Mouse (Mus musculus) myocyte (in vitro differentiated cells): ENCODE results near the gene Asna1. TPM values are rescaled to one million over a fixed set of nuclear protein-coding genes. Genes with fewer than 3 reads are reported as not detected.

Experiments
- H3K27me3 ChIP-seq: one replicate; pipeline ENCODE4 v1.6.1; 2011; ENCODE audit not compliant: control insufficient read depth, insufficient read depth, insufficient read length
- H3K36me3 ChIP-seq: one replicate; pipeline ENCODE4 v1.6.1; 2011; ENCODE audit not compliant: control insufficient read depth, insufficient read depth
- H3K4me2 ChIP-seq: one replicate; pipeline ENCODE4 v1.6.1; 2011; ENCODE audit warnings: low read depth, control low read depth
- H3K4me3 ChIP-seq: one replicate; pipeline ENCODE4 v1.5.1; 2011; ENCODE audit warnings: mild to moderate bottlenecking, control low read depth, moderate library complexity
- H3K79me2 ChIP-seq: one replicate; pipeline ENCODE4 v1.6.1; 2011; ENCODE audit not compliant: control insufficient read depth, insufficient read depth
- H3ac ChIP-seq: one replicate; pipeline ENCODE4 v1.6.1; 2011; ENCODE audit not compliant: control insufficient read depth, insufficient read length
- CEBPB ChIP-seq: IDR thresholded peaks from 2 replicates; pipeline ENCODE4 v1.6.1; 2011; ENCODE audit warnings: mild to moderate bottlenecking, moderate library complexity; ENCODE audit not compliant: poor library complexity, insufficient read depth, severe bottlenecking
- E2F4 ChIP-seq: IDR thresholded peaks from one replicate; pipeline ENCODE4 v1.6.1; 2011; ENCODE audit warnings: mild to moderate bottlenecking, control low read depth, moderate library complexity; ENCODE audit not compliant: insufficient read depth
- MAX ChIP-seq: IDR thresholded peaks from one replicate; pipeline ENCODE4 v1.6.1; 2011; ENCODE audit warnings: low read depth, mild to moderate bottlenecking, control low read depth
- MYOD1 ChIP-seq, 3 experiments: IDR thresholded peaks; one replicate each; pipeline ENCODE4 v1.6.1; 2011; ENCODE audit warnings: control low read depth in 2 of 3, low read depth in 2 of 3, mild to moderate bottlenecking in 2 of 3, moderate library complexity in 1 of 3; ENCODE audit not compliant: insufficient read length in 2 of 3, control insufficient read depth in 1 of 3
- MYOG ChIP-seq, 3 experiments: IDR thresholded peaks; one replicate each; pipeline ENCODE4 v1.6.1; 2011; ENCODE audit warnings: control low read depth in 2 of 3, low read depth in 2 of 3, mild to moderate bottlenecking in 2 of 3; ENCODE audit not compliant: insufficient read length in 2 of 3, control insufficient read depth in 1 of 3, insufficient read depth in 1 of 3
- POLR2A ChIP-seq: IDR thresholded peaks from one replicate; pipeline ENCODE4 v1.6.1; 2011; ENCODE audit warnings: low read depth, mild to moderate bottlenecking, control low read depth, moderate library complexity; ENCODE audit not compliant: insufficient read length
- POLR2AphosphoS2 ChIP-seq: IDR thresholded peaks from one replicate; pipeline ENCODE4 v1.6.1; 2011; ENCODE audit warnings: low read depth, control low read depth; ENCODE audit not compliant: insufficient read length
- REST ChIP-seq: IDR thresholded peaks from one replicate; pipeline ENCODE4 v1.6.1; 2011; ENCODE audit warnings: mild to moderate bottlenecking, control low read depth, moderate library complexity; ENCODE audit not compliant: insufficient read depth, insufficient read length
- SRF ChIP-seq: IDR thresholded peaks from one replicate; pipeline ENCODE4 v1.6.1; 2011; ENCODE audit warnings: low read depth; ENCODE audit not compliant: control insufficient read depth, insufficient read length
- TCF12 ChIP-seq: IDR thresholded peaks from one replicate; pipeline ENCODE4 v1.6.1; 2011; ENCODE audit warnings: mild to moderate bottlenecking, control low read depth; ENCODE audit not compliant: poor library complexity, insufficient read depth, severe bottlenecking
- TCF3 ChIP-seq: IDR thresholded peaks from one replicate; pipeline ENCODE4 v1.6.1; 2011; ENCODE audit warnings: low read depth, control low read depth; ENCODE audit not compliant: insufficient read length
- USF1 ChIP-seq: IDR thresholded peaks from one replicate; pipeline ENCODE4 v1.6.1; 2011; ENCODE audit warnings: low read depth, mild to moderate bottlenecking, control low read depth, moderate library complexity
- polyA plus RNA-seq: library from polyadenylated mRNA; unstranded; fragments of >200 nt; fragmentation: generic; extraction: Trizol; gene quantifications from one replicate; pipeline ENCODE4 v1.2.1, GENCODE M21; 2012; ENCODE audit warnings: missing spikeins

Asna1 gene
- polyA plus RNA-seq, 1 experiment: 204 TPM

DNA sequence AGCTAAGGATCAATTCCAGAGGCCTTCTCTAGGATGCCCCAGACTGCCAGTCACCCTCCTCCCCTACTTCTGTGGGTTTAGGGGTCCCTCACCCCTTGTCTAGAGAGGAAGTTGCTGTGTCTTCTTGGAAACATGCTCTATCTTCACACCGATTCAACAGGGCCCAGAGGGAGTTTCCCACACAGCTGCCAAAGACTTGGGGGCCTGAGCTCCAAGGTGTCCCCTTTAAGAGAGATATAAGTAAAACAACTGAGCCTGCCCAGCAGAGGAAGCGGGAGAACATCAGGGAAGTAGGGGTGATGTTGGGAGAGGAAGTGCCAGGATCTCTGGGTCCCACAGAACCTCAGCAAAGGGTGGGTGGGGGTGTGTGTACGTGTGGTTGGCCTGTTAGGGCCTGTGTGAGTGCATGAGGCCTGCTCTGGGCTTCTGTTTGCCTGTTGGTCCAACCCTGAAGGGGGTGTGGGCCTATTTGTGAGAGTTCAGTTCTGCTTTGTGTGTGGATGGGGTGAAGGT is 42.5 kb downstream of the Asna1 start:
- TF ChIP-seq USF1: no peak
- no peak for TF ChIP-seq CEBPB
- Histone ChIP-seq H3K27me3 (no peaks in the 10 kb centered on the region), H3ac (no peak overlapping the region), H3K4me2 (peak overlapping the region; percentile 62), H3K79me2 (peaks cover 8% of the 10 kb centered on the region), H3K36me3 (no peaks in the 10 kb centered on the region), H3K4me3 (no peak overlapping the region)

DNA sequence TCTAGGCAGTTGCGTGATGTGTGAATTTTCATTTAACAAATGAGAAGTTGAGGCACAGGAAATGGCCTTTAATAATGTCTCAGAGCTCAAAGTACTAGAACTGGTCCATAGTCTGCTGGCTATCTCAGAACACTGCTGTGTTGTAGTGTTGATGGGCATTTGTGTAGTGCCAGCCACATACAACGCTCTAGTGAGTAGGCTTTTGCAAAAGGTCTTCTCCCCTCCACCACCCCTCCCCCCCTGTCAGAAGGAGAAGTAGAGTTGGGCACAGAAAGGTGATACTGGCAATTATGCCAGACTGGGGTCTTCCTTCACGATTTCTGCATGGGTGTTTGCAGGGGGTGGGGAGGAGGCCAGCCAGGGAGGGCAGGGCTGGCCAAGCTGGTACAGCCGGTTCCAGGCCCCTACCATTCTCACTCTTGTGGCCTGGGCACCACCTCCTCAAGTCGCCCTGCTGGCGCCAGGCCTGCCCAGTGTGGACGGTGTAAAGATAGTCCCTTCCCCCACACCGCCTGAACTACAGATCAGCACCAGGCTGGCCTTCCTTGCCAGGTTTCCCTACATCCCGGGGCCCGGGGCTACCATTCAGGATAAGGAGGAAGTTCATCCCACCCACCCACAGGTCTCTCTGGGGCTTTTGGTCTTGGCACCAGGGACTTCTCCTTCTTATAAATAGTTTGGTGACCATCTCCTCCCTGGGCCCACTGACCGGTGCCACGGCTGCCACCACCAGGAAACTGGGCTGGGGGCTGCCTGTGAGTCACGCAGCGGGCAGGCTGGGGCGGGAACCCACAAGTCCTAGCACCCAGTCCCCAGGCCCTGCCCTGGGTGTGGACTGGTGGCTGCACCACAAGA is 43.2 kb downstream of the Asna1 start:
- TF ChIP-seq POLR2AphosphoS2 (peak; percentile 59), POLR2A (peak; percentile 11), E2F4 (no peak), MAX (no peak), TCF3 (no peak), CEBPB (no peak), MYOD1 (IDR thresholded peaks at IDR 0.05; ENCODE audit: control insufficient read depth in 1 of 3, insufficient read length in 2 of 3, low read depth in 2 of 3) (peak in 1 of 3 experiments; percentile 50), TCF12 (no peak), MYOG (IDR thresholded peaks at IDR 0.05; ENCODE audit: control insufficient read depth in 1 of 3, insufficient read depth in 1 of 3, insufficient read length in 2 of 3, low read depth in 2 of 3) (peak in 1 of 3 experiments; percentile 59)
- H3K36me3 ChIP-seq: no peaks in the 10 kb centered on the region

DNA sequence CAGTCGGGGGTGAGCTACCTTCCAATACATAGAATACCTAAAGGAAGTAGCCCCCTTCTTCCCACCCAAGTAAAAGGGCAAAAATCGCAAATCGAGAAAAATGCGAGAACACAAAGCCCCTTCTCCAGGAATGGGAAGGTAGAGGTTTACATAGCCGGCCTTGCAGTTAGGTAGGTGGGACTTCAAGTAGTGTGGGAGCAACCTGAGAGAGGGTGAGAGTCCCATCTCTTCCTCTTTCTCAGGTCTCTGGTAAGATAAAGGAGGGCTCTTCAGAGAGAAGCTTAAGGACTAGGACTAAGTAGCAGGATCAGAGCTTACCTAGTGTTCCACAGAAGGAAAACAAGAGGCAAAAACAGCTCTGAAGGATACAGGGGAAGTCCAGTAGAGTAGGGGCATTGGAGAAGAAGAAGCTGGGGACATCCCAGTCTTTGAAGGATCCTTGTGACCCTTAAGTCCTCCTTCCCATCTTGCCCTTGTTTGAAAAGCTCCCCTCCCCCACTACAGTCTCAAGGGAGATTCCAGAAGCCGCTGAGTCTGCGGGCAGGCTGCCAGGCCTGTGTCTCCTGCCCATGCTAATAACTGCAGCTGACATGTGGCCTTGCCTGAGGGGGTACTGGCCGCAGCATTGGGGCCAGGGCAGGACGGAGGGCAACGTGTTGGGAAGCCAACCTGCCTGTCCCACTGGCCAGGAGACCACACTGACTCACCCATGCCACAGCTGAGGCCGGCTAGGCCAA is 44.3 kb downstream of the Asna1 start:
- Histone ChIP-seq H3K36me3 (no peaks in the 10 kb centered on the region), H3K79me2 (peaks cover 18% of the 10 kb centered on the region), H3ac (peak overlapping the region; percentile 9), H3K4me2 (peak overlapping the region; percentile 95), H3K27me3 (no peaks in the 10 kb centered on the region), H3K4me3 (peak overlapping the region; percentile 92)
- TF ChIP-seq CEBPB: no peak
- TF ChIP-seq POLR2A: peak; percentile 79
- no peak for TF ChIP-seq MAX
- peak; percentile 83 for TF ChIP-seq POLR2AphosphoS2
- TF ChIP-seq E2F4: no peak
- TF ChIP-seq USF1: peak; percentile 14
- peak; percentile 79 for TF ChIP-seq TCF3
- peak; percentile 35 to 99 (median 98) for TF ChIP-seq MYOG (IDR thresholded peaks at IDR 0.05; ENCODE audit: control insufficient read depth in 1 of 3, insufficient read depth in 1 of 3, insufficient read length in 2 of 3, low read depth in 2 of 3)
- TF ChIP-seq REST: no peak
- peak in 2 of 3 experiments; percentile 90 to 98 for TF ChIP-seq MYOD1 (IDR thresholded peaks at IDR 0.05; ENCODE audit: control insufficient read depth in 1 of 3, insufficient read length in 2 of 3, low read depth in 2 of 3)
- TF ChIP-seq SRF: no peak
- peak; percentile 45 for TF ChIP-seq TCF12

More for the DNA sequence above, 43.2 kb downstream of the Asna1 start:
- Histone ChIP-seq H3K4me2 (peak overlapping the region; percentile 62), H3ac (no peak overlapping the region), H3K27me3 (no peaks in the 10 kb centered on the region), H3K4me3 (no peak overlapping the region), H3K79me2 (peaks cover 15% of the 10 kb centered on the region)

DNA sequence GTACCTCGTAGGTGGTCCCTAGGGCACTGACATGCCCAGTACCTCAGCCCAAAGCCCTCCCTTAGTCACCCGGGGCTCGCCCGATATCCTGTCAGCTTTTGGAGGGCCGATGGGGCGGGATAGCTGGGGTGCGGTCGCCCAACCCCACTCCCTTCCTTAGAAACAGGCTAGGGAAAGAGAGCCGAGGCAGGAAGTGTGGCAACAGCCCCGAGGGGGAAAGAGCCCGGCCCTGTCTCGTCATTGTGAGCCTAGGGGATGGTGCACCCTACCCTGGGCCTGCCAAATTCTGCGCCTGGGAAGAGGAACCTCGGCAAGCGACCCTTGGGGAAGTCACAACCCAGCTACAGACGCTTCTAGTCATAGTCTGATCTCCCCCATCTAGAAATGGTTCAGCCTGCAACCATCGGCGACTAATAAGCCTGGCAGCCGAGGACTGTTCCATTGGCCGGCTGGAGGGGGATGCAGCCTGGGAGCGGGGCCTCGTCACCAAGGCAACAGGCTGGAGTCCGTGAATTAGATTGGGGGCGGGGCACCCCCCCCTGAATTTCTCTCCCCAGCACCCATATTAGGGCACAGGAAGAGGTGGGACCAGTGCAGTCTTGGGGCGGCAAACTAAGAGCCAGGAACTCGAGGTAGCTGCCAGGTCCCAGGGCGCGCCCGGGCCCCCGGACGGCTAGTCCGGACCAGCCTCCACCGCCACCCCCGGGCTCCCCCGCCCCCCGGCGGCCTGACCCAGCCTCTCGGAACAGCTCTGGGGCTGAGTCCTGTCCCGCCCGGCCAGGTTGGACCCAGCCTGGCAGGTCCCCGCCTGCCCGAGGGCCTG is 45.3 kb downstream of the Asna1 start:
- Histone ChIP-seq H3ac (peak overlapping the region; percentile 9), H3K27me3 (no peaks in the 10 kb centered on the region), H3K79me2 (peaks cover 18% of the 10 kb centered on the region), H3K4me3 (peak overlapping the region; percentile 92), H3K4me2 (peak overlapping the region; percentile 95), H3K36me3 (no peaks in the 10 kb centered on the region)
- TF ChIP-seq POLR2A (peak; percentile 71), CEBPB (peak; percentile 59; the same call in 1 of the 2 replicates), TCF12 (no peak), REST (no peak), MYOD1 (IDR thresholded peaks at IDR 0.05; ENCODE audit: control insufficient read depth in 1 of 3, insufficient read length in 2 of 3, low read depth in 2 of 3) (no peak), TCF3 (no peak), MYOG (IDR thresholded peaks at IDR 0.05; ENCODE audit: control insufficient read depth in 1 of 3, insufficient read depth in 1 of 3, insufficient read length in 2 of 3, low read depth in 2 of 3) (no peak), E2F4 (no peak), POLR2AphosphoS2 (peak; percentile 53), USF1 (no peak), MAX (no peak), SRF (peak; percentile 95)
